Comparison of ENCODE assay signal across 8 mouse cellular contexts in the genomic region with DNA sequence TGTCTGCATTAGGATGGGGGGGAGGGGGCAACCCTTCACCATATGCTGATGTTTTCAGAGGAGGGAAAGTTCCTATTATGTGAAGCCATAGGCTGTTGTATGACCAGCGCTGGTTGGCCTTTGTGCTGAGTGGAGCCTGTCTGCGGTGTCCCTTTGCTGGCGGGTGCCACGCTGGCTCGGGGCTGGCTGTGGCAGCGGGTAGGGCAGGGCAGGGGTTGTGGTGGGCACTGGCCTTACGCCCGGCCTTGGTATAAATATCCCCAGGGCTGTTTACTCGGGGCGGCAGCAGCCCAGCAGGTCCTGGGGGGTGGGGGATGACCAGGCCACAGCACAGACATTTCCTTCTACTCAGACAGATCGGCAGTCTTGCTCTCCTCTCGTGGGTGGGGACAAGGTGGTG. TPM values are rescaled to one million over a fixed set of nuclear protein-coding genes. Genes with fewer than 3 reads are reported as not detected.
A peak's percentile ranks its signal among the peaks of the same experiment; 100 is the strongest.
DNase-seq lines count a peak whose midpoint lies in the region; ATAC-seq and TF ChIP-seq lines count a peak whose summit lies in the region.

No protein-coding gene starts in this region.

- H3K36me3 ChIP-seq in kidney, postnatal 0 days (ENCODE audit: insufficient read depth, low read length) = peaks cover 32% of the 10 kb centered on the region
- peaks cover 34% of the 10 kb centered on the region for H3K36me3 ChIP-seq in heart, postnatal 0 days (replicated peaks; ENCODE audit: control insufficient read depth, insufficient read depth, low read length)
- H3K36me3 ChIP-seq in lung, embryonic 15.5 days = peaks cover 26% of the 10 kb centered on the region
- H3K36me3 ChIP-seq in stomach, embryonic 16.5 days (ENCODE audit: control insufficient read depth, insufficient read depth, low read length) = peaks cover 20% of the 10 kb centered on the region

- no peak for DNase-seq in kidney, postnatal 0 days (ENCODE audit: low spot score)
- no peak for DNase-seq in kidney, adult 18-20 months
- no peak for DNase-seq in heart, postnatal 0 days (ENCODE audit: low spot score)
- DNase-seq in urinary bladder, postnatal 4 days (ENCODE audit: low spot score in 2 of 2) = no peak

- TF ChIP-seq CTCF in kidney, postnatal 0 days (IDR thresholded peaks at IDR 0.05; ENCODE audit: low read depth) = no peak
- TF ChIP-seq CTCF in heart, postnatal 0 days (IDR thresholded peaks at IDR 0.05; ENCODE audit: low read depth) = no peak

- ATAC-seq in kidney, postnatal 0 days (replicated peaks; ENCODE audit: low FRiP score, low read depth) = no peak
- ATAC-seq in common myeloid progenitor, adult 5-6 weeks (replicated peaks; ENCODE audit: low read depth, poor library complexity, severe bottlenecking) = peak; percentile 9
- peak; percentile 33 for ATAC-seq in heart, postnatal 0 days (ENCODE audit: insufficient read depth, low read depth)
- no peak for ATAC-seq in lung, embryonic 15.5 days (ENCODE audit: borderline replicate concordance, extremely low read depth, low FRiP score, low TSS enrichment)
- ATAC-seq in stomach, embryonic 16.5 days (ENCODE audit: insufficient read depth, low FRiP score) = no peak
- ATAC-seq in CD4-positive, CD25-positive, alpha-beta regulatory T cell, adult 4 months = no peak

- H3K4me2 ChIP-seq in kidney, postnatal 0 days (ENCODE audit: low read length) = 0 out of 2 replicates have a peak overlapping the region, but pooled peaks have one; percentile 3
- H3K4me2 ChIP-seq in heart, postnatal 0 days (ENCODE audit: low read depth, low read length) = peak overlapping the region; percentile 30
- H3K4me2 ChIP-seq in lung, embryonic 15.5 days = peak overlapping the region; percentile 15; the same call in 1 of the 2 replicates
- no peak overlapping the region for H3K4me2 ChIP-seq in stomach, embryonic 16.5 days (ENCODE audit: low read depth, low read length)

- no peaks in the 10 kb centered on the region for H3K27me3 ChIP-seq in kidney, postnatal 0 days (ENCODE audit: insufficient read depth, low read length)
- no peaks in the 10 kb centered on the region for H3K27me3 ChIP-seq in heart, postnatal 0 days (ENCODE audit: control insufficient read depth, insufficient read depth, low read length)
- no peaks in the 10 kb centered on the region for H3K27me3 ChIP-seq in lung, embryonic 15.5 days
- no peaks in the 10 kb centered on the region for H3K27me3 ChIP-seq in stomach, embryonic 16.5 days (ENCODE audit: control insufficient read depth, insufficient read depth, low read length)

- H3K9ac ChIP-seq in kidney, postnatal 0 days (ENCODE audit: low read depth, low read length) = 0 out of 2 replicates have a peak overlapping the region, but pooled peaks have one; percentile 35
- peak overlapping the region; percentile 30; the same call in 1 of the 2 replicates for H3K9ac ChIP-seq in heart, postnatal 0 days (replicated peaks; ENCODE audit: low read depth, low read length)
- no peak overlapping the region for H3K9ac ChIP-seq in lung, embryonic 15.5 days
- peak overlapping the region; percentile 11; the same call in 1 of the 2 replicates for H3K9ac ChIP-seq in stomach, embryonic 16.5 days (ENCODE audit: low read length)

- peaks cover 19% of the 10 kb centered on the region for H3K4me1 ChIP-seq in kidney, postnatal 0 days (replicated peaks; ENCODE audit: insufficient read depth, low read length)
- peaks cover 50% of the 10 kb centered on the region for H3K4me1 ChIP-seq in heart, postnatal 0 days (ENCODE audit: control insufficient read depth, insufficient read depth)
- peaks cover 49% of the 10 kb centered on the region for H3K4me1 ChIP-seq in lung, embryonic 15.5 days
- H3K4me1 ChIP-seq in stomach, embryonic 16.5 days (ENCODE audit: control insufficient read depth, insufficient read depth, low read length) = peaks cover 48% of the 10 kb centered on the region

- no peak overlapping the region for H3K4me3 ChIP-seq in kidney, postnatal 0 days (replicated peaks; ENCODE audit: low read depth, low read length)
- H3K4me3 ChIP-seq in heart, postnatal 0 days (ENCODE audit: low read depth, low read length) = no peak overlapping the region
- H3K4me3 ChIP-seq in lung, embryonic 15.5 days = no peak overlapping the region
- H3K4me3 ChIP-seq in stomach, embryonic 16.5 days (replicated peaks; ENCODE audit: low read length) = no peak overlapping the region

- no peak overlapping the region for H3K27ac ChIP-seq in kidney, postnatal 0 days
- peak overlapping the region; percentile 81 for H3K27ac ChIP-seq in heart, postnatal 0 days (ENCODE audit: low read depth)
- peak overlapping the region; percentile 22; the same call in 1 of the 2 replicates for H3K27ac ChIP-seq in lung, embryonic 15.5 days
- H3K27ac ChIP-seq in stomach, embryonic 16.5 days (ENCODE audit: low read length) = peak overlapping the region; percentile 5; the same call in 1 of the 2 replicates

- H3K9me3 ChIP-seq in kidney, postnatal 0 days (replicated peaks; ENCODE audit: low read length) = no peaks in the 10 kb centered on the region
- no peaks in the 10 kb centered on the region for H3K9me3 ChIP-seq in heart, postnatal 0 days (replicated peaks; ENCODE audit: control insufficient read depth, low read length)
- no peaks in the 10 kb centered on the region for H3K9me3 ChIP-seq in lung, embryonic 15.5 days
- H3K9me3 ChIP-seq in stomach, embryonic 16.5 days (replicated peaks; ENCODE audit: control insufficient read depth, low read length) = no peaks in the 10 kb centered on the region

- no peak for TF ChIP-seq EP300 in heart, postnatal 0 days (IDR thresholded peaks at IDR 0.05; ENCODE audit: low read depth)

- WGBS in kidney, postnatal 0 days = 17% methylated on average over 12 of the region's 12 CpGs
- 7% methylated on average over 12 of the region's 12 CpGs for WGBS in heart, postnatal 0 days
- 6% methylated on average over 12 of the region's 12 CpGs for WGBS in lung, embryonic 15.5 days
- 16% methylated on average over 12 of the region's 12 CpGs for WGBS in stomach, embryonic 16.5 days

RNA-seq across cellular contexts. Expression of a gene that starts 8.9 kb away (rescaled TPM):
- polyA plus RNA-seq in kidney, postnatal 0 days (2015; fragmentation: Nextera tagmentation; extraction: Ambion mirVana) = 18.8 and 19.4 TPM in 2 replicates
- 11.9 and 17.5 TPM in 2 replicates for total RNA-seq in common myeloid progenitor, adult 5-6 weeks (2017)
- 11.6 and 31.6 TPM in 2 replicates for total RNA-seq in heart, postnatal 0 days (2014; rRNA removed; ENCODE audit: low replicate concordance)
- polyA plus RNA-seq in heart, postnatal 0 days (2015; fragmentation: Nextera tagmentation; extraction: Ambion mirVana) = 13.3 and 14.7 TPM in 2 replicates
- polyA plus RNA-seq in lung, embryonic 15.5 days (2015; fragmentation: Nextera tagmentation; extraction: Ambion mirVana) = 18.2 and 19.2 TPM in 2 replicates
- 19.6 and 22.5 TPM in 2 replicates for polyA plus RNA-seq in stomach, embryonic 16.5 days (2015; fragmentation: Nextera tagmentation; extraction: Ambion mirVana)
- polyA plus RNA-seq in CD4-positive, CD25-positive, alpha-beta regulatory T cell, adult 4 months (2017; shearing (Covaris generic)) = 10 to 100 TPM; 36.5 to 68.4 TPM

RNA-seq across cellular contexts. Expression of a gene that starts 23.2 kb away (rescaled TPM):
- polyA plus RNA-seq in kidney, postnatal 0 days (2015; fragmentation: Nextera tagmentation; extraction: Ambion mirVana) = 3.2 and 3.6 TPM in 2 replicates
- total RNA-seq in common myeloid progenitor, adult 5-6 weeks (2017) = 47.9 and 84.6 TPM in 2 replicates
- 10.4 and 10.7 TPM in 2 replicates for total RNA-seq in heart, postnatal 0 days (2014; rRNA removed; ENCODE audit: low replicate concordance)
- polyA plus RNA-seq in heart, postnatal 0 days (2015; fragmentation: Nextera tagmentation; extraction: Ambion mirVana) = 2.6 TPM in 2 replicates
- 2.9 and 3.5 TPM in 2 replicates for polyA plus RNA-seq in lung, embryonic 15.5 days (2015; fragmentation: Nextera tagmentation; extraction: Ambion mirVana)
- polyA plus RNA-seq in stomach, embryonic 16.5 days (2015; fragmentation: Nextera tagmentation; extraction: Ambion mirVana) = 1.4 and 2.8 TPM in 2 replicates
- 1 to 10 TPM; 6.9 to 9.7 TPM for polyA plus RNA-seq in CD4-positive, CD25-positive, alpha-beta regulatory T cell, adult 4 months (2017; shearing (Covaris generic))

RNA-seq across cellular contexts. Expression of a gene that starts 29.4 kb away (rescaled TPM):
- 31.4 and 32.3 TPM in 2 replicates for polyA plus RNA-seq in kidney, postnatal 0 days (2015; fragmentation: Nextera tagmentation; extraction: Ambion mirVana)
- total RNA-seq in common myeloid progenitor, adult 5-6 weeks (2017) = 39.3 and 60.3 TPM in 2 replicates
- 5.0 and 11.4 TPM in 2 replicates for total RNA-seq in heart, postnatal 0 days (2014; rRNA removed; ENCODE audit: low replicate concordance)
- polyA plus RNA-seq in heart, postnatal 0 days (2015; fragmentation: Nextera tagmentation; extraction: Ambion mirVana) = 26.5 and 26.7 TPM in 2 replicates
- polyA plus RNA-seq in lung, embryonic 15.5 days (2015; fragmentation: Nextera tagmentation; extraction: Ambion mirVana) = 26.8 and 30.9 TPM in 2 replicates
- polyA plus RNA-seq in stomach, embryonic 16.5 days (2015; fragmentation: Nextera tagmentation; extraction: Ambion mirVana) = 21.9 and 24.4 TPM in 2 replicates
- polyA plus RNA-seq in CD4-positive, CD25-positive, alpha-beta regulatory T cell, adult 4 months (2017; shearing (Covaris generic)) = 10 to 100 TPM; 46.8 to 72.8 TPM

RNA-seq across cellular contexts. Expression of a gene that starts 35.0 kb away (rescaled TPM):
- 1.0 and 1.1 TPM in 2 replicates for polyA plus RNA-seq in kidney, postnatal 0 days (2015; fragmentation: Nextera tagmentation; extraction: Ambion mirVana)
- 0.46 and 0.87 TPM in 2 replicates for total RNA-seq in common myeloid progenitor, adult 5-6 weeks (2017)
- total RNA-seq in heart, postnatal 0 days (2014; rRNA removed; ENCODE audit: low replicate concordance) = not detected in 2 replicates
- polyA plus RNA-seq in heart, postnatal 0 days (2015; fragmentation: Nextera tagmentation; extraction: Ambion mirVana) = 0.77 and 1.2 TPM in 2 replicates
- polyA plus RNA-seq in lung, embryonic 15.5 days (2015; fragmentation: Nextera tagmentation; extraction: Ambion mirVana) = 2.1 and 2.6 TPM in 2 replicates
- 3.4 and 3.5 TPM in 2 replicates for polyA plus RNA-seq in stomach, embryonic 16.5 days (2015; fragmentation: Nextera tagmentation; extraction: Ambion mirVana)
- 10 to 100 TPM; 15.2 to 31.5 TPM for polyA plus RNA-seq in CD4-positive, CD25-positive, alpha-beta regulatory T cell, adult 4 months (2017; shearing (Covaris generic))

RNA-seq across cellular contexts. Expression of a gene that starts 44.6 kb away (rescaled TPM):
- polyA plus RNA-seq in kidney, postnatal 0 days (2015; fragmentation: Nextera tagmentation; extraction: Ambion mirVana) = 50.0 and 56.0 TPM in 2 replicates
- total RNA-seq in common myeloid progenitor, adult 5-6 weeks (2017) = 128 and 173 TPM in 2 replicates
- total RNA-seq in heart, postnatal 0 days (2014; rRNA removed; ENCODE audit: low replicate concordance) = 78.5 and 101 TPM in 2 replicates
- 26.8 and 27.7 TPM in 2 replicates for polyA plus RNA-seq in heart, postnatal 0 days (2015; fragmentation: Nextera tagmentation; extraction: Ambion mirVana)
- 56.9 and 58.5 TPM in 2 replicates for polyA plus RNA-seq in lung, embryonic 15.5 days (2015; fragmentation: Nextera tagmentation; extraction: Ambion mirVana)
- polyA plus RNA-seq in stomach, embryonic 16.5 days (2015; fragmentation: Nextera tagmentation; extraction: Ambion mirVana) = 35.4 and 39.6 TPM in 2 replicates
- polyA plus RNA-seq in CD4-positive, CD25-positive, alpha-beta regulatory T cell, adult 4 months (2017; shearing (Covaris generic)) = 10 to 100 TPM; 40.5 to 57.0 TPM

Comparison
In these comparisons a context has a peak if more than half of its experiments do, and no peak if none do; other contexts are left out.
1. ATAC-seq: peak in common myeloid progenitor, adult 5-6 weeks (single experiment) and heart, postnatal 0 days (single experiment); none in kidney, postnatal 0 days (single experiment), lung, embryonic 15.5 days (single experiment), stomach, embryonic 16.5 days (single experiment) and CD4-positive, CD25-positive, alpha-beta regulatory T cell, adult 4 months (single experiment).